Mouse (Mus musculus) cerebellum, adult 2 months (tissue): ENCODE measurements around the gene Tmcc2. TPM values are rescaled to one million over a fixed set of nuclear protein-coding genes. Genes with fewer than 3 reads are reported as not detected.

Experiments
- DNase-seq, 2 experiments: peaks; one replicate each; pipeline ENCODE4 v3.0.0; 2021
- H3K27ac ChIP-seq: fragments of 200-500 bp; 2 replicates; pipeline ENCODE4 v1.5.1; 2012; ENCODE audit warnings: low read length, control low read depth, inconsistent platforms; ENCODE audit not compliant: insufficient read depth
- H3K27me3 ChIP-seq: fragments of 200-500 bp; 2 replicates; pipeline ENCODE4 v1.6.1; 2012; ENCODE audit warnings: inconsistent platforms, mild to moderate bottlenecking, low read length, moderate library complexity; ENCODE audit not compliant: control insufficient read depth, insufficient read depth
- H3K4me1 ChIP-seq: fragments of 200-500 bp; 2 replicates; pipeline ENCODE4 v1.6.1; 2011; ENCODE audit warnings: low read length; ENCODE audit not compliant: control insufficient read depth, insufficient read depth
- H3K4me3 ChIP-seq: fragments of 200-500 bp; replicated peaks from 2 replicates; pipeline ENCODE3; 2011; ENCODE audit warnings: mild to moderate bottlenecking, low read depth, low read length, control low read depth; ENCODE audit not compliant: insufficient read depth
- CTCF ChIP-seq: fragments of 200-500 bp; IDR thresholded peaks from 2 replicates; pipeline ENCODE4 v1.5.1; 2011; ENCODE audit warnings: low read depth, mild to moderate bottlenecking, control low read depth, low read length, moderate library complexity, borderline replicate concordance; ENCODE audit not compliant: insufficient read depth
- POLR2A ChIP-seq: fragments of 200-500 bp; IDR thresholded peaks from 2 replicates; pipeline ENCODE4 v1.6.1; 2011; ENCODE audit warnings: low read length, control low read depth, borderline replicate concordance; ENCODE audit not compliant: insufficient read depth
- WGBS: fragments of 180-500 bp; shearing (Covaris S2); methylation state at CpG from one replicate; pipeline ENCODE4 v1.1.7; 2018; 5-methylcytosine and 5-hydroxymethylcytosine counted together
- polyA plus RNA-seq: library from polyadenylated mRNA; depleted of rRNA; stranded (reverse); fragments of >200 nt; gene quantifications from 2 replicates; pipeline ENCODE4 v1.2.3, GENCODE M21; 2012

The Tmcc2 gene
- polyA plus RNA-seq, 1 experiment = 157 TPM

DNA sequence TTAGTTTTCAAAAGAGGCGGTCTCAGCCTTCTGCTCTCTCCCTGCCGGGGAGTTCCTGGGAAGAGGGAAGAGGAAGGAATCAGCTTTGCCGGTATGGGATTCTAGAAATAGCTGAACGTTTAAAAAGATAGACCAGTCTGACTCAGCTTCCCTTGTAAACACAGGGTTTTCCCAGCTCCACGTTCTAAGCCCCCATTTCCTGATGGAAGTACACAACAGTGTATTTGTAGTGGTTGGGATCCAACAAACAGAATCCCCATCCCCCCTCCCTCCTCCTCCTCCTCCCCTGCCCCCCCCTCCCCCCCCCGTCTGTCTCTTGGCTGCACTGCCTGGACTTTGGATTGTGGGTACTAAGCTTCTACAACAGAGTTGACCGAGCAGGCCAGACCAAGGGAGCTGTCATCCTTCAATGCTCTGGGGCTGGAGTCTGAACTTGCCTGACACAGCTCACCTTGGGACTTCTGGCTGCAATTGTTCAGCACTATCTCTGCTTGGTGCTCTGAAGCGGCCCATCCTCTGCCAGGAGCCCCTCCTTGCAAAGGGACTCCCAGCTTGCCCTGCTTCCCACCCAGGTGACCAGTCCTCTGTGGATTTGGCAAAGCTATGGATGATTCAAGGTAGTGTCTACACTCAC lies 52.9 kb downstream of the Tmcc2 start:
- Histone ChIP-seq H3K4me3 (no peak overlapping the region), H3K4me1 (no peaks in the 10 kb centered on the region), H3K27ac (no peak overlapping the region), H3K27me3 (no peaks in the 10 kb centered on the region)
- TF ChIP-seq POLR2A = no peak
- TF ChIP-seq CTCF = no peak
- no peak for DNase-seq
- 44% methylated on average over 8 of the region's 8 CpGs for WGBS

GRCm38 (mm10) chr1:132336921-132337320 lies 54.2 kb downstream of the Tmcc2 start:
- TF ChIP-seq POLR2A = no peak
- TF ChIP-seq CTCF = no peak
- H3K27ac ChIP-seq = no peak overlapping the region
- H3K27me3 ChIP-seq = no peaks in the 10 kb centered on the region
- no peak overlapping the region for H3K4me3 ChIP-seq
- no peak for DNase-seq
- H3K4me1 ChIP-seq = no peaks in the 10 kb centered on the region
- WGBS = 86% methylated on average over 6 of the region's 6 CpGs

DNA sequence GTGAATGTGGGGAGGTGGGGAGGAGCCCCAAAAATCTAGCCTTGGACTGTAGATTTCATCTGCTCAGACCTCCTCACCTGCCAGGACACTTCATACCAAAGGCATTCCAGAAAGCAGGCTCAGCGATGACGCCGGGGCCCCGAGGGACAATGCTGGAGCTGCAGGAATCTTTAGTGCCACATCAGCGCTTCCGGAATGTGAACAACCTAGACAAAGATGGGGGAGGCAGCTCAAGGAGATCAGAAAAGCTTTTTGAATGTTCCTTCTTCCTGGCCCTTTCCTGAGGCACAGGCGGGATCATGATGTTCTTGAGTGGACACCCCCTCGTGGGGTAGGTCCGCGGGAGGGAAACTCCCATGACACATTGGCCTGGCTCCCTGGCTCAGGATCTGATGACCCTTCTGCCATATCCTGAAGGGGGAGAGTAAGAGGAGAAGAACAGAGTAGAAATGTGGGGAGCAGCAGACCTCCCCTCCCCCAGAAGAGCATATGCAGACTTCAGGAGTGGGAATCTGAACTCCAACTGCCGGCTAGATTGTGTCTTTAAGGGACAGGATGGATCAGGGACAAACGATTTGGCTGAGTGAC lies 55.6 kb downstream of the Tmcc2 start:
- no peak for TF ChIP-seq POLR2A
- no peak for TF ChIP-seq CTCF
- Histone ChIP-seq H3K27me3 (no peaks in the 10 kb centered on the region), H3K4me1 (peaks cover 8% of the 10 kb centered on the region), H3K4me3 (no peak overlapping the region), H3K27ac (no peak overlapping the region)
- no peak for DNase-seq
- 56% methylated on average over 12 of the region's 12 CpGs for WGBS

DNA sequence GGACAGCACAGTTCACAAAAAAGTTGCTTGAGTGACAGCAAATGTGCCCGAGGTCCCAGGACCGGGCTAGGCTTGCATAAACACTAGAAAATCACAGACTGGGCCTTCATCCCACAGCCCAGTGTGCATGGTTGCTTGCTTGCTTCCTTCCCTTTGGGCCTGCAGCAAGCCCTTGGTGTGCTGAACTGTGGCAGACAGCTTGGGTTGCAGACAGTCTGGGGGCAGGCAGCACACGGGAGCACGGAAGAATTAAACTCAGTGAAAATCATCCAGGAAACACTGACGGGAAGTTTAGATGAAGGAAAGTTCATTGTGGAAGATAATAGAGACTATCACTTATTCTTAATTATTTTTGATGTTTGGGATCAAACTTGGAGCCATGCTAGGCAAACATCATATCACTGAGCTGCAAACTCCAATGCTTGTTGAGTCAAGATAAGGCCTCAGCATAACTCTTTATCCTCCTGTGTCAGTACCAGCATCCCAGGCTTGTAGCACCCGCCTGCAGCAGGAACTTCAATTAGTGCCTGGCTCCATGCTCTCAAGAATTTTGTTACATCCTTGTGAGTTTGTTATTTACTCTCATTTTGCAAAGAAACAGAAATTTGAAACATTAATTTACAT lies 56.8 kb downstream of the Tmcc2 start:
- Histone ChIP-seq H3K4me3 (no peak overlapping the region), H3K27ac (no peak overlapping the region), H3K4me1 (peaks cover 15% of the 10 kb centered on the region), H3K27me3 (no peaks in the 10 kb centered on the region)
- DNase-seq = no peak
- TF ChIP-seq CTCF = no peak
- 72% methylated on average over 6 of the region's 6 CpGs for WGBS

DNA sequence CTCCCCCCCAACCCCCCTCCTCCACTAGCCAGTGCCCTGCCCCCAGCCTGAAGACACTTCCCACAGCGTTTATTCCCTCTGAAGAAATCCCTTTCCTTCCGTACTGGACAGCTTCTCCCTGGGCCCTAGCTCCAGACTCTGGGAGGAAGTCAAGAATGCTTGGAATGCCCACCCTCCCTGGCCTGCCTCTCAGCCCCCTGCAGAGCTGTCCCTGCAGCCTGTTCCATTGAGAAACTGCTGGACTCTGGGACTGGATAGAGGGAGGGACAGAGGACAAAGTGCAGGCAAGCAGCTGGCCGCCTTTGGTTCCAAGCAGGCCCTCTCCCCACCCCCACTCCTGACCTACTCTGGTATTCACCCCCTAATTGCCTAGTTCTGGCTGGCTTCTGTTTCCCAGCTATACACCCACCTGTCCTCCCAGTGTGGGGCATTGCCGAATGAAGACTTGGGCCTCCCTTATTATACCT lies 57.4 kb downstream of the Tmcc2 start:
- TF ChIP-seq CTCF (no peak), POLR2A (no peak)
- no peak for DNase-seq
- no peaks in the 10 kb centered on the region for H3K27me3 ChIP-seq

GRCm38 (mm10) chr1:132333201-132333600 lies 57.9 kb downstream of the Tmcc2 start:
- no peaks in the 10 kb centered on the region for H3K27me3 ChIP-seq
- H3K4me3 ChIP-seq = no peak overlapping the region
- H3K4me1 ChIP-seq = peaks cover 15% of the 10 kb centered on the region
- no peak overlapping the region for H3K27ac ChIP-seq
- TF ChIP-seq CTCF (no peak), POLR2A (no peak)
- 80% methylated on average over 2 of the region's 2 CpGs for WGBS
- no peak for DNase-seq

More for the DNA sequence above, 57.4 kb downstream of the Tmcc2 start:
- Histone ChIP-seq H3K4me3 (no peak overlapping the region), H3K27ac (no peak overlapping the region), H3K4me1 (peaks cover 15% of the 10 kb centered on the region)
- WGBS = 51% methylated on average over 4 of the region's 4 CpGs

DNA sequence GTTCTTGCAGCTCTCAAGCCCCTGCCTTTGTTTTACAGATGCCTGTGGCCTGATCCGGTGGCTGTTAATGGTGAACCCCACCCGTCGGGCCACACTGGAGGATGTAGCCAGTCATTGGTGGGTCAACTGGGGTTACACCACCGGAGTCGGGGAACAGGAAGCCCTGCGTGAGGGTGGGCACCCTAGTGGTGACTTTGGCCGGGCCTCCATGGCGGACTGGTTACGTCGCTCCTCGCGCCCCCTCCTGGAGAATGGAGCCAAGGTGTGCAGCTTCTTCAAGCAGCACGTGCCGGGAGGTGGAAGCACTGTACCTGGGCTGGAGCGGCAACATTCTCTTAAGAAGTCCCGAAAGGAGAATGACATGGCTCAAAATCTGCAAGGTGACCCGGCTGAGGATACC lies 59.8 kb downstream of the Tmcc2 start:
- no peak overlapping the region for H3K27ac ChIP-seq
- WGBS = 91% methylated on average over 17 of the region's 17 CpGs
- peaks cover 15% of the 10 kb centered on the region for H3K4me1 ChIP-seq

GRCm38 (mm10) chr1:132330397-132330796 lies 60.7 kb downstream of the Tmcc2 start:
- Histone ChIP-seq H3K27ac (no peak overlapping the region), H3K27me3 (no peaks in the 10 kb centered on the region), H3K4me3 (no peak overlapping the region), H3K4me1 (peaks cover 15% of the 10 kb centered on the region)
- WGBS = 19% methylated on average over 15 of the region's 15 CpGs
- TF ChIP-seq CTCF (no peak), POLR2A (no peak)
- DNase-seq = peak; percentile 58 to 72

More for the DNA sequence above, 59.8 kb downstream of the Tmcc2 start:
- Histone ChIP-seq H3K27me3 (no peaks in the 10 kb centered on the region), H3K4me3 (no peak overlapping the region)
- DNase-seq = no peak
- TF ChIP-seq POLR2A (no peak), CTCF (no peak)
